10 mouse cellular contexts compared by ENCODE assay signal in genomic region chr4:103056909-103057308, GRCm38 (mm10).
"Had no signal": no experiment of that assay in that cellular context is flagged by ENCODE, and none has a peak within 500 bp of the region (broad histone marks: within the 10 kb centered on the region; RNA-seq: fewer than 3 reads in every experiment).

No protein-coding gene starts in this region.

- ATAC-seq: liver, postnatal 0 days; lung, postnatal 0 days had no signal

- DNase-seq: liver, embryonic 13.5 days; liver, postnatal 0 days; lung, adult 2 months; lung, postnatal 14 days; lung, postnatal 36 days; midbrain, embryonic 14.5 days; thymus, adult 2 months; thymus, postnatal 25 days; thymus, postnatal 4 days had no signal
